In the genomic region with DNA sequence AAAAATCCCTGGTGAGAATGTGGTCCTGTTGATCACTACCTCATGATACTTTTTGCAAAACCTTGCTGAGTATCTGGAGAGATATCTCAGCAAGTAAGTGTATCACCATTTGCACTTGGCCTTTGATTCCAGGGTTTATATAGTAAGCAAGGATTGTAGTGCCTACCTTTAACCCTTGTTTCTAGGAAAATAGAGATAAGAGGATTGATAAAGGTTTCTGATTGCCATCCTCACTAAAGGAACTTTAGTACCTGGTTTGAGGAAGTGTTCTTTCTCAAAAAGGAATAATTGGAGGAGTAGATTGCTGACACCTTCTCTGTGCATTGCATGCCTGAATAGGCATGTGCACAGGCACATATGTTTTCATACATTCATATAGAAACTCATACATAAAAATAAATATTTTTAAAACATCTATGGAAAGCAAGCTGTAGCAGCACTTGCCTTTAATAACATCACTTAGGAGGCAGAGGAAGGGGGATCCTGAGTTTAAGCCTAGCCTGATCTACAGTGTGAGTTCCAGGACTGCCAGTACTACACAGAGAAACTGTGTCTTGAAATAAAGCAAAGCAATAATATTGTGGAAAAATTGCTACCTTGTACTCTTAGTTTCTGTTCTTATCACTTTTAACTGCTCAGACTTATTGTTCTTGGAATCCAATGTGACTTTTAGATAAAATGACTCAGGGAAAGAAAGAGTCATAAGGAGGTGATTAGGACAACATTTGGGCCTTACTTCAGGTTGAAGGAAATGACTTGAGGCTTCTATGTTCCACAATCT, we compare ENCODE assay signal across 16 mouse cellular contexts.
"Had no signal": no experiment of that assay in that cellular context is flagged by ENCODE, and none has a peak within 500 bp of the region (broad histone marks: within the 10 kb centered on the region; RNA-seq: fewer than 3 reads in every experiment).

No protein-coding gene starts in this region.

- H3K36me3 ChIP-seq: neural tube, embryonic 13.5 days; neural tube, embryonic 15.5 days; stomach, embryonic 15.5 days had no signal

- H3K27ac ChIP-seq: neural tube, embryonic 13.5 days; neural tube, embryonic 15.5 days; stomach, embryonic 15.5 days; stomach, postnatal 0 days had no signal

- H3K27me3 ChIP-seq: neural tube, embryonic 13.5 days; neural tube, embryonic 15.5 days; stomach, embryonic 15.5 days had no signal

- DNase-seq: retina, postnatal 1 day; right cerebral cortex, adult 18-20 months; right cerebral cortex, postnatal 14 days; right cerebral cortex, postnatal 25 days; right cerebral cortex, postnatal 4 days; spleen, adult 18-20 months; thymus, adult 18-20 months; thymus, adult 2 months; thymus, postnatal 14 days; thymus, postnatal 25 days; thymus, postnatal 36 days; thymus, postnatal 4 days had no signal

- H3K4me1 ChIP-seq: neural tube, embryonic 13.5 days; neural tube, embryonic 15.5 days; stomach, embryonic 15.5 days had no signal

- H3K4me3 ChIP-seq: neural tube, embryonic 13.5 days; neural tube, embryonic 15.5 days; stomach, embryonic 15.5 days had no signal

- H3K9me3 ChIP-seq: neural tube, embryonic 13.5 days; neural tube, embryonic 15.5 days; stomach, embryonic 15.5 days had no signal

- H3K9ac ChIP-seq: neural tube, embryonic 13.5 days; neural tube, embryonic 15.5 days; stomach, embryonic 15.5 days had no signal

- H3K4me2 ChIP-seq: neural tube, embryonic 13.5 days; neural tube, embryonic 15.5 days; stomach, embryonic 15.5 days had no signal
